Mouse (Mus musculus) heart, postnatal 0 days (tissue): Measurements from ENCODE around the gene Gck.
"Not testable (repeated sequence)": the region's sequence is repeated elsewhere in the genome, so short reads cannot be mapped to it uniquely, and the experiment has no call there.

Experiments
- CTCF ChIP-seq: IDR thresholded peaks from 2 replicates; pipeline ENCODE4 v1.5.1; 2016; ENCODE audit warnings: antibody characterized with exemption, control low read depth, low read depth
- EP300 ChIP-seq: IDR thresholded peaks from 2 replicates; pipeline ENCODE4 v1.6.1; 2016; ENCODE audit warnings: antibody characterized with exemption, low read depth

- TF ChIP-seq CTCF, EP300: not testable (repeated sequence)
These were observed 61.3 kb downstream of the Gck start for GRCm38 (mm10) chr11:5888563-5888962.
